Mouse (Mus musculus): ENCODE measurements around the gene 9030025P20Rik. TPM values are rescaled to one million over a fixed set of nuclear protein-coding genes. Genes with fewer than 3 reads are reported as not detected.
"Not testable (repeated sequence)": the region's sequence is repeated elsewhere in the genome, so short reads cannot be mapped to it uniquely, and the experiment has no call there.

The 9030025P20Rik gene
- polyA plus RNA-seq, 1 experiment from 2014 or later = 10.0 TPM

DNA sequence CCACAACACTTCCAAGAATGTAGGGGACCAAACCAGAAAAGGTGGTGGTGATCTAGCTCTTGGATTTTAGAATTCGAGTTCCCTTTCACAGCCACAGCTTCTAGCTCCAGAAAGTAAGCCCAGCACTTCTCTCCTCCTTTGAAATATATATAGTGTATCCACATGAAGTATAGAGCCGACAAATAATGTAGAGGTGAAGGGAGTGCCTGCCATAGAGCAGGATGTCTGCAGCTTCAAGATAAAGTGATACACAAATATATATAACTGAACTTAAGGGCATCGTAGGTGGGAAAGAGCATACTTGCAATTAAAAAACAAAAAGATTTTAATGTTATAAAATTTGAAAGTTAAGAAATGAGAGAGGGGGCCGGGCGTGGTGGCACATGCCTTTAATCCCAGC is 15.9 kb downstream of the 9030025P20Rik start:
- ATAC-seq (ENCODE audit: low FRiP score); H3K27me3 ChIP-seq; H3K27ac ChIP-seq; H3K9me3 ChIP-seq; H3K4me2 ChIP-seq; H3K4me1 ChIP-seq (replicated peaks); H3K4me3 ChIP-seq; H3K9ac ChIP-seq; H3K36me3 ChIP-seq: not testable (repeated sequence)
- no CpG with 5 or more reads among the region's 5 CpGs for WGBS

DNA sequence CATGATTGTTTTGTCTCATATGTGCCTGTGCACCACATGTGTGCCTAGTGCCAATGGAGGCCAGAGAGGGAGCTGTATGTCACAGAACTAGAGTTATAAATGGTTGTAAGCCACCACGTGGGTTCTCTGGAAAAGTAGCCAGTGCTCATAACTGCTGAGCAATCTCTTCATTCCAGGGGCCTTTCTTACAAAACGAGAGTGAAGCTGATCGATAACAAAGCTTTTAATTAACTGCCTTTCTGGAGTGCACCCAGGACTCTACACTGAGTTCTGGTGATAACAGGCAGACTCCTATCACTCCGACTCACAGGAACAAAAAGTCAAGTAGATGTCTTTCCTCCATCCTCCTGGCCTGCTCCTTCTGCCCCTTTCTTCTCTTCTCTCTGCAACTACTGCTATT is 21.8 kb downstream of the 9030025P20Rik start:
- H3K9me3 ChIP-seq; H3K4me2 ChIP-seq; H3K4me1 ChIP-seq (replicated peaks); H3K27me3 ChIP-seq; H3K4me3 ChIP-seq; H3K27ac ChIP-seq; ATAC-seq (ENCODE audit: low FRiP score); H3K36me3 ChIP-seq; H3K9ac ChIP-seq: not testable (repeated sequence)
- no CpG with 5 or more reads among the region's 4 CpGs for WGBS

- not testable (repeated sequence) for ATAC-seq (ENCODE audit: low FRiP score); H3K27me3 ChIP-seq; H3K9ac ChIP-seq; H3K9me3 ChIP-seq; H3K4me3 ChIP-seq; H3K4me1 ChIP-seq (replicated peaks); H3K4me2 ChIP-seq; H3K36me3 ChIP-seq; H3K27ac ChIP-seq
- no CpG with 5 or more reads among the region's 3 CpGs for WGBS
These were observed 30.8 kb downstream of the 9030025P20Rik start for GRCm38 (mm10) chr17:15009088-15009487.

DNA sequence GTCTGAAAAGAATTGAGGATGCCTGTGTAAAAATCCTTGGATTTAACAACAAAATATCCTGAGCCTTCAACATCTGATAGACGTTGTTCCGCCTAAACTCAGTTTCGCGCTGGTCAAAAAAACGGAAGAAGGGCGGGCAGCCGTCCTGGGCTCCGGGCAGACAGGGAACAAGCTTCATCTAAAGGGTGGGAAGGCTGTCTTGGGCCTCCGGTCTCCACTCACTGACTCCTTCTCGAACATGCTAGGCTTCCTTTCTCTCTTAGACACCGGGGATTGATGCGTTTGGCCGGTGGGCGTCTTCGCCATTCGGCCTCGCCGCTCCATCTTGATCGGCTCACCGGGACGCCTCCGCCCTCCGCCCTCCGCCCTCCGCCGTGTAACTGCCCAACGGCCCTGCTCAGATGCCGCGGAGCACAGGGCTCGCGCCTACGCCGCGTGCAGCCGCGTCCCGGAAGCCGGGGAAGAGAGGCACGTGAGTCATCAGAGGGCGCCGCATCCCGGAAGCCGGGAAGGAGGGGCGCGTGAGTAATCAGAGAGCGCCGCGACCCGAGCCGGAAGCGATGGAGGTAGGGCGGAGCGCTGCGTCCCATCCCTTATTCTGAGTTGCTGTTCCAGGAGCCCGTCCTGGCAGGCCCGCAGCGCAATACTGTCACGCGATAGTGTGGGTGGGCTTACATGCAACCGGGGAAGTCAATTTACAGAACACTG is 31.6 kb downstream of the 9030025P20Rik start, which contains the start of gene Gm3435:
Gene Gm3435, plus strand, starts transcription at position 471 of the 708 bp plus-strand sequence.
- H3K9me3 ChIP-seq; H3K36me3 ChIP-seq; H3K27ac ChIP-seq; H3K4me2 ChIP-seq; H3K4me3 ChIP-seq; H3K4me1 ChIP-seq (replicated peaks); H3K27me3 ChIP-seq; H3K9ac ChIP-seq: not testable (repeated sequence)
- peak; percentile 98 for ATAC-seq (ENCODE audit: low FRiP score)
- no CpG with 5 or more reads among the region's 60 CpGs for WGBS

- not testable (repeated sequence) for H3K9me3 ChIP-seq; H3K27me3 ChIP-seq; H3K4me2 ChIP-seq; H3K9ac ChIP-seq; H3K4me1 ChIP-seq (replicated peaks); H3K36me3 ChIP-seq; H3K27ac ChIP-seq; ATAC-seq (ENCODE audit: low FRiP score); H3K4me3 ChIP-seq
- 72% methylated on average over 3 of the region's 3 CpGs for WGBS
These were observed 43.4 kb downstream of the 9030025P20Rik start for GRCm38 (mm10) chr17:15021503-15022220.

DNA sequence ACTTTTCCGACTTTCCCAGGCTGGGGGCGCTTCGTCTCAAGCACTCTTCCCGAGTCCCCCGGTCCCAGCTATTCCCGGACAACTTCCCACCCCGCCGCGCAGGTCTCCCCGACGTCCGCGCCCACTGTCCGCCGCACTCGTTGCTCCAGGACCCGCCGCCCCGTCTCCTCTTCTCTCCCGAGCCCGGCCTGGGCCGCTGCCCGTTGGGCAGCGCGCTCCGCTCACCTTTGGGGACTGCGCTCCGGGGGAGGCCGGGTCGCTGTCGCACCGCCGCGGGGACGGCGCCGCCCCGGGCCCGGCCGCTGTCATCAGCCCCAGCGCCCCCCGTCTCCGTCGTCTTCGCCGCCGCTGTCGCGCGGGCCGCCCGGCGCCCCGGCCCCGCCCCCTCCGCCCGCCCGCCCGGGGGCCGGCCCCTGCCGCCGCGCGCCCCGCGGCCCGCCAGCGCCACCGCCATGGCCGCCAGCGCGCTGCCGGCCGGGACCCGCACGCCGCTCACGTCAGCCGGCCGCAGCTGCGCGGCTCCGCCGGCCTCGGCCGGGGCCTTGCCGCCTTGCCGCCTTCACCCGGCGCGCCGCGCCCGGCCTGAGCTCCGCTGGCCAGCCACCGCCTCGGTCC is 45.7 kb downstream of the 9030025P20Rik start:
- not testable (repeated sequence) for H3K36me3 ChIP-seq; H3K4me1 ChIP-seq (replicated peaks); H3K9ac ChIP-seq; H3K9me3 ChIP-seq; H3K27me3 ChIP-seq; H3K4me2 ChIP-seq; H3K4me3 ChIP-seq; H3K27ac ChIP-seq
- peak; percentile 79 for ATAC-seq (ENCODE audit: low FRiP score)
- WGBS = no CpG with 5 or more reads among the region's 97 CpGs

GRCm38 (mm10) chr17:15024502-15025193 is 46.4 kb downstream of the 9030025P20Rik start:
- not testable (repeated sequence) for H3K4me2 ChIP-seq; H3K9me3 ChIP-seq; H3K9ac ChIP-seq; H3K27me3 ChIP-seq; H3K36me3 ChIP-seq; H3K4me1 ChIP-seq (replicated peaks); H3K27ac ChIP-seq; H3K4me3 ChIP-seq
- ATAC-seq (ENCODE audit: low FRiP score) = peak; percentile 93
- WGBS = no CpG with 5 or more reads among the region's 48 CpGs

- not testable (repeated sequence) for H3K27me3 ChIP-seq; ATAC-seq (ENCODE audit: low FRiP score); H3K4me3 ChIP-seq; H3K9ac ChIP-seq; H3K9me3 ChIP-seq; H3K36me3 ChIP-seq; H3K4me1 ChIP-seq (replicated peaks); H3K27ac ChIP-seq; H3K4me2 ChIP-seq
- WGBS = no CpG with 5 or more reads among the region's 6 CpGs
These were observed 47.2 kb downstream of the 9030025P20Rik start for GRCm38 (mm10) chr17:15025513-15025912.

DNA sequence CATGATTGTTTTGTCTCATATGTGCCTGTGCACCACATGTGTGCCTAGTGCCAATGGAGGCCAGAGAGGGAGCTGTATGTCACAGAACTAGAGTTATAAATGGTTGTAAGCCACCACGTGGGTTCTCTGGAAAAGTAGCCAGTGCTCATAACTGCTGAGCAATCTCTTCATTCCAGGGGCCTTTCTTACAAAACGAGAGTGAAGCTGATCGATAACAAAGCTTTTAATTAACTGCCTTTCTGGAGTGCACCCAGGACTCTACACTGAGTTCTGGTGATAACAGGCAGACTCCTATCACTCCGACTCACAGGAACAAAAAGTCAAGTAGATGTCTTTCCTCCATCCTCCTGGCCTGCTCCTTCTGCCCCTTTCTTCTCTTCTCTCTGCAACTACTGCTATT is 53.1 kb downstream of the 9030025P20Rik start:
- ATAC-seq (ENCODE audit: low FRiP score); H3K27me3 ChIP-seq; H3K9ac ChIP-seq; H3K27ac ChIP-seq; H3K4me3 ChIP-seq; H3K36me3 ChIP-seq; H3K4me2 ChIP-seq; H3K4me1 ChIP-seq (replicated peaks); H3K9me3 ChIP-seq: not testable (repeated sequence)
- WGBS = no CpG with 5 or more reads among the region's 4 CpGs

- H3K4me2 ChIP-seq; H3K27ac ChIP-seq; H3K4me1 ChIP-seq (replicated peaks); ATAC-seq (ENCODE audit: low FRiP score); H3K9ac ChIP-seq; H3K9me3 ChIP-seq; H3K36me3 ChIP-seq; H3K27me3 ChIP-seq; H3K4me3 ChIP-seq: not testable (repeated sequence)
- no CpG with 5 or more reads among the region's 3 CpGs for WGBS
These were observed 62.2 kb downstream of the 9030025P20Rik start for GRCm38 (mm10) chr17:15040455-15040854.
